Mouse (Mus musculus): Measurements from ENCODE around the gene 1700067P10Rik.

DNA sequence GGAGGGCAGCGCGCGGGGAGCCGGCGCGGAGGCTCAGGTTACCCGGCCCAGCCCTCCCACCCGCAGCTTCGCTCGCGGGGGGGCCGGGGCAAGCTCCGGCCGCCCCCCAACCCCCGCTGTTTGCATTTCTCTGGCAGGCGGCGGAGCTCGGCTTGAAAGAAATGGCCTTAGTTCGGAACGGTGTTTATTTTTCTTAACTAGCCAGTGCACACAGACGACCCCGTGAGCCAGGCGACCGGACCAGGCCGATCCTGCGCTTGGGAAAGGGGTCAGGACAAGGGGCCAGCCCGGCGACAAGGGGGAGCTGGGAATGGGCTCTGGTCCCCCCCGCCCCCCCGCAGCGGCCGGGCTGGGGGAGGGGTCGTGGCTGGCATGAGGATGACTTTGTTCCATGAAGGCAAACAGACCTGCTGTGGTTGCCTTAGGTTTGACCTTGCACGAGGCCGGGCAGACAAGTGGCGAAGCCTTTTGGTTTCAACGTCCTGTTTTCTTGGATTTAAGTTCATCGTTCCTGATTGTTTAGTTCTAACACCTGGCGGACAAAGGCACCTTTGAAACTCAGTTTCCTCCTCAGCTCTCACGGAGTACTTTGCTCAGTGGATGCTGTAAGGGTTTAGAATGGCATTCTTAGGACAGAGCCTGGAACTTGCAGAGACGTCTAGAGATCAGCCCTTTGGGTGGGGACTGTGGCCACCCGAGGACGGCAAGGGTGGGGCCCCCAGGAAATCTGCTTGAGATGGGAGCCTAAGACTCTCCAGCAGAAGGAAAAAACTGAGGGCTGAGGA is 8.8 kb downstream of the 1700067P10Rik start:
- TF ChIP-seq MXI1 (IDR thresholded peaks at IDR 0.05; ENCODE audit: low read depth, low read length) (no peak), MAX (IDR thresholded peaks at IDR 0.05; ENCODE audit: low read length) (no peak), POLR2AphosphoS2 (IDR thresholded peaks at IDR 0.05; ENCODE audit: low read depth, low read length) (no peak), POLR2A (IDR thresholded peaks at IDR 0.05; ENCODE audit: low read depth, low read length) (no peak), CTCF (conservative IDR thresholded peaks at IDR 0.05 in 1 of 2, IDR thresholded peaks at IDR 0.05 in 1 of 2; ENCODE audit: low read depth in 2 of 2, low read length in 2 of 2) (no peak), RCOR1 (conservative IDR thresholded peaks at IDR 0.05; ENCODE audit: low read depth, low read length) (no peak), ZC3H11A (IDR thresholded peaks at IDR 0.05; ENCODE audit: low read depth, low read length) (no peak), ETS1 (conservative IDR thresholded peaks at IDR 0.05; ENCODE audit: low read depth, low read length) (no peak)
